Mouse (Mus musculus) spleen, postnatal 14 days (tissue): ENCODE measurements around the gene Cdh6.

ENCODE experiments used
- DNase-seq, 2 experiments: peaks; one replicate each; pipeline ENCODE4 v3.0.0; 2021 to 2022; ENCODE audit warnings: low spot score in 2 of 2

Cdh6 gene

GRCm38 (mm10) chr15:13155820-13156219 lies 17.7 kb downstream of the Cdh6 start:
- DNase-seq, result no peak

GRCm38 (mm10) chr15:13155418-13155817 lies 18.1 kb downstream of the Cdh6 start:
- DNase-seq, result no peak

GRCm38 (mm10) chr15:13141983-13142382 lies 31.5 kb downstream of the Cdh6 start:
- no peak for DNase-seq

- no peak for DNase-seq
Observed at GRCm38 (mm10) chr15:13139662-13140061, 33.8 kb downstream of the Cdh6 start.

GRCm38 (mm10) chr15:13137166-13137565 lies 36.3 kb downstream of the Cdh6 start:
- DNase-seq, result no peak

GRCm38 (mm10) chr15:13134086-13134485 lies 39.4 kb downstream of the Cdh6 start:
- DNase-seq, result no peak

GRCm38 (mm10) chr15:13133370-13133769 lies 40.1 kb downstream of the Cdh6 start:
- no peak for DNase-seq

- DNase-seq, result no peak
Observed at GRCm38 (mm10) chr15:13132493-13132892, 41.0 kb downstream of the Cdh6 start.

GRCm38 (mm10) chr15:13130246-13130645 lies 43.2 kb downstream of the Cdh6 start:
- no peak for DNase-seq

- DNase-seq, result no peak
Observed at GRCm38 (mm10) chr15:13100341-13100740, 73.1 kb downstream of the Cdh6 start.

- no peak for DNase-seq
Observed at GRCm38 (mm10) chr15:13097861-13098260, 75.6 kb downstream of the Cdh6 start.

GRCm38 (mm10) chr15:13095406-13095805 lies 78.1 kb downstream of the Cdh6 start:
- no peak for DNase-seq

- no peak for DNase-seq
Observed at GRCm38 (mm10) chr15:13094881-13095256, 78.6 kb downstream of the Cdh6 start.

GRCm38 (mm10) chr15:13093954-13094880 lies 79.3 kb downstream of the Cdh6 start:
- no peak for DNase-seq

- DNase-seq, result no peak
Observed at GRCm38 (mm10) chr15:13092064-13092463, 81.4 kb downstream of the Cdh6 start.

- DNase-seq, result no peak
Observed at GRCm38 (mm10) chr15:13088504-13089058, 84.9 kb downstream of the Cdh6 start.

- DNase-seq, result no peak
Observed at GRCm38 (mm10) chr15:13084746-13085145, 88.7 kb downstream of the Cdh6 start.

- DNase-seq, result no peak
Observed at GRCm38 (mm10) chr15:13076908-13077669, 96.4 kb downstream of the Cdh6 start.

- DNase-seq, result no peak
Observed at GRCm38 (mm10) chr15:13074047-13074446, 99.4 kb downstream of the Cdh6 start.

- DNase-seq, result no peak
Observed at GRCm38 (mm10) chr15:13068213-13068516, 105.3 kb downstream of the Cdh6 start.

GRCm38 (mm10) chr15:13067429-13068212 lies 105.9 kb downstream of the Cdh6 start:
- DNase-seq, result no peak

- DNase-seq, result no peak
Observed at GRCm38 (mm10) chr15:13066765-13067164, 106.7 kb downstream of the Cdh6 start.
